18 mouse cellular contexts compared by ENCODE assay signal in genomic region chr13:107893581-107894183, GRCm38 (mm10).
"Had no signal": no experiment of that assay in that cellular context is flagged by ENCODE, and none has a peak within 500 bp of the region (broad histone marks: within the 10 kb centered on the region; RNA-seq: fewer than 3 reads in every experiment).

No protein-coding gene starts in this region.

- H3K4me3 ChIP-seq: midbrain, embryonic 10.5 days; midbrain, embryonic 12.5 days; myocyte; neural tube, embryonic 13.5 days; neural tube, embryonic 15.5 days had no signal

- H3K9me3 ChIP-seq: midbrain, embryonic 10.5 days; midbrain, embryonic 12.5 days; neural tube, embryonic 13.5 days; neural tube, embryonic 15.5 days had no signal

- DNase-seq: lung, adult 18-20 months; lung, embryonic 14.5 days; lung, postnatal 10 days; lung, postnatal 4 days; midbrain, embryonic 14.5 days; retina, postnatal 1 day; right cerebral cortex, adult 18-20 months; right cerebral cortex, postnatal 25 days; right cerebral cortex, postnatal 4 days; spleen, adult 18-20 months; thymus, adult 18-20 months; thymus, postnatal 14 days; thymus, postnatal 36 days had no signal

- H3K36me3 ChIP-seq: midbrain, embryonic 10.5 days; midbrain, embryonic 12.5 days; neural tube, embryonic 13.5 days; neural tube, embryonic 15.5 days had no signal

- H3K27ac ChIP-seq: midbrain, embryonic 10.5 days; midbrain, embryonic 12.5 days; neural tube, embryonic 13.5 days; neural tube, embryonic 15.5 days had no signal

- H3K27me3 ChIP-seq: neural tube, embryonic 13.5 days; neural tube, embryonic 15.5 days had no signal
